Mouse (Mus musculus): ENCODE results near the gene 3110009E18Rik.

The 3110009E18Rik gene

GRCm38 (mm10) chr1:120120969-120121811 lies at the start of gene 3110009E18Rik, which contains the start of gene Dbi:
Gene 3110009E18Rik, plus strand, starts transcription at chr1:120121187.
Gene Dbi, minus strand, starts transcription at chr1:120121078.
- DNase-seq, result peak; percentile 98 to 99

GRCm38 (mm10) chr1:120072900-120073299 lies 48.1 kb upstream of the 3110009E18Rik start:
- peak; percentile 81 to 89 for DNase-seq

- DNase-seq, result peak; percentile 91 to 95
Measured at GRCm38 (mm10) chr1:120073519-120074306, 47.3 kb upstream of the 3110009E18Rik start, which contains the start of gene Tmem37. Gene Tmem37, minus strand, starts transcription at chr1:120074074.

GRCm38 (mm10) chr1:120074307-120074702 lies 46.7 kb upstream of the 3110009E18Rik start:
- no peak for DNase-seq

- DNase-seq, result no peak
Measured at GRCm38 (mm10) chr1:120074931-120075330, 46.1 kb upstream of the 3110009E18Rik start.

GRCm38 (mm10) chr1:120075507-120075906 lies 45.5 kb upstream of the 3110009E18Rik start:
- DNase-seq, result no peak

GRCm38 (mm10) chr1:120077746-120078410 lies 43.1 kb upstream of the 3110009E18Rik start:
- no peak for DNase-seq

GRCm38 (mm10) chr1:120080632-120081031 lies 40.4 kb upstream of the 3110009E18Rik start:
- DNase-seq, result no peak

GRCm38 (mm10) chr1:120082957-120083585 lies 37.9 kb upstream of the 3110009E18Rik start:
- peak; percentile 61 to 77 for DNase-seq

- no peak for DNase-seq
Measured at GRCm38 (mm10) chr1:120083921-120084517, 37.0 kb upstream of the 3110009E18Rik start.

GRCm38 (mm10) chr1:120085696-120086095 lies 35.3 kb upstream of the 3110009E18Rik start:
- no peak for DNase-seq

GRCm38 (mm10) chr1:120086644-120087043 lies 34.3 kb upstream of the 3110009E18Rik start:
- DNase-seq, result no peak

- DNase-seq, result no peak
Measured at GRCm38 (mm10) chr1:120089180-120089579, 31.8 kb upstream of the 3110009E18Rik start.

- DNase-seq, result no peak
Measured at GRCm38 (mm10) chr1:120090880-120091570, 30.0 kb upstream of the 3110009E18Rik start.

GRCm38 (mm10) chr1:120093482-120094134 lies 27.4 kb upstream of the 3110009E18Rik start:
- DNase-seq, result peak; percentile 94 to 95

GRCm38 (mm10) chr1:120094920-120095319 lies 26.1 kb upstream of the 3110009E18Rik start:
- no peak for DNase-seq

- DNase-seq, result peak; percentile 82 to 84
Measured at GRCm38 (mm10) chr1:120098327-120098726, 22.7 kb upstream of the 3110009E18Rik start.

- peak in 1 of 2 experiments; percentile 52 for DNase-seq
Measured at GRCm38 (mm10) chr1:120099483-120099882, 21.5 kb upstream of the 3110009E18Rik start.

- DNase-seq, result no peak
Measured at GRCm38 (mm10) chr1:120100456-120101226, 20.3 kb upstream of the 3110009E18Rik start.

- no peak for DNase-seq
Measured at GRCm38 (mm10) chr1:120101227-120101609, 19.8 kb upstream of the 3110009E18Rik start.

Measured in kidney, postnatal 4 days (tissue).